Mouse (Mus musculus) c-Kit-negative CD71-positive TER-119-positive erythroid progenitor cells, embryonic 14.5 days (primary cell): ENCODE results near the gene Dapk1.

Experiments
- DNase-seq: peaks from one replicate; pipeline ENCODE4 v3.0.0-alpha.2; 2013; ENCODE audit warnings: low read depth, low spot score

Dapk1 gene

DNA sequence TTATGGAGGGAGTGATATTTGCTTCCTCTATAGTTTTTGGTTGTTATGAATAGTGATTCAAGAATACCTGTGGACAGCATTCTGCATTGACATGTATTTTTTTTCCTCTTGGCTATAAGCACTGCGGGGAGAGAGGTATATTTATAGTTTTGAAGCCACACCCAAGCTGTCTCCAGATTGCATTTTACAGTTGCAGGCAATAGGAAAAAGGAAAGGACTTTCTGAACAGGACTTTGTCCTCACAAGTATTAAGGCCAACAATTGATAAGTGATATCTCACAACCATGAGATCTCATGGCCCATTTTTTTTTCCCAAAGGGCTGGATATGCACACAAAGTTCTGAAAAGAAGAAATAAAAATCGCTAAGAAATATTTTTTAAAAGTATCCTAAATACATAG lies 207.9 kb downstream of the Dapk1 start:
- DNase-seq = no peak

GRCm38 (mm10) chr13:60812768-60813167 lies 211.0 kb downstream of the Dapk1 start:
- DNase-seq = no peak
